Mouse (Mus musculus) testis, adult 2 months (tissue): ENCODE data around the gene Echdc3.

Experiments used
- CTCF ChIP-seq: fragments of 200-500 bp; IDR thresholded peaks from 2 replicates; pipeline ENCODE4 v1.5.1; 2012; ENCODE audit warnings: low read depth, mild to moderate bottlenecking, inconsistent platforms, low read length, moderate library complexity; ENCODE audit not compliant: control insufficient read depth, insufficient read depth, insufficient replicate concordance
- POLR2A ChIP-seq: fragments of 200-500 bp; IDR thresholded peaks from 2 replicates; pipeline ENCODE4 v1.6.1; 2012; ENCODE audit warnings: low read depth, mild to moderate bottlenecking, inconsistent platforms, low read length, moderate library complexity; ENCODE audit not compliant: control insufficient read depth

DNA sequence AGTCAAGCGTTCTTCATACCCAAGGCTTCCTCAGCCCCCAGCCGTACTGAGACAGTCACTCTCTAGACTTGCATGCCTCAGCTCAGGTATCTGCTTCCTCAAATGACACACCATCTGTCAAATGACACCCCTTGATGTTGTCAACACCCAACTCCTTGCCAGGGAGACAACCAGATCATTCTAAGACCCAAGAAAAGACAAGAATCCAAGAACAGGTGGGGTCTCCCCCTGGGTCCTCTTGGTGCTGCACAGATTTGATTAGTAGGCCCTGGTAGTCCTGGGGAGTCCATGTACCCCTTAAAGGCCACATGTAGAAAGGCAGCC lies 23.2 kb downstream of the Echdc3 start:
- no peak for TF ChIP-seq CTCF
- TF ChIP-seq POLR2A = no peak
